Mouse (Mus musculus) neural tube, embryonic 10.5 days (tissue): ENCODE data around the gene Tmem52.

ENCODE experiments used
- DNase-seq: peaks from one replicate; pipeline ENCODE4 v3.0.0-alpha.2; 2017; ENCODE audit warnings: low spot score; ENCODE audit errors: extremely low spot score

Tmem52 gene

DNA sequence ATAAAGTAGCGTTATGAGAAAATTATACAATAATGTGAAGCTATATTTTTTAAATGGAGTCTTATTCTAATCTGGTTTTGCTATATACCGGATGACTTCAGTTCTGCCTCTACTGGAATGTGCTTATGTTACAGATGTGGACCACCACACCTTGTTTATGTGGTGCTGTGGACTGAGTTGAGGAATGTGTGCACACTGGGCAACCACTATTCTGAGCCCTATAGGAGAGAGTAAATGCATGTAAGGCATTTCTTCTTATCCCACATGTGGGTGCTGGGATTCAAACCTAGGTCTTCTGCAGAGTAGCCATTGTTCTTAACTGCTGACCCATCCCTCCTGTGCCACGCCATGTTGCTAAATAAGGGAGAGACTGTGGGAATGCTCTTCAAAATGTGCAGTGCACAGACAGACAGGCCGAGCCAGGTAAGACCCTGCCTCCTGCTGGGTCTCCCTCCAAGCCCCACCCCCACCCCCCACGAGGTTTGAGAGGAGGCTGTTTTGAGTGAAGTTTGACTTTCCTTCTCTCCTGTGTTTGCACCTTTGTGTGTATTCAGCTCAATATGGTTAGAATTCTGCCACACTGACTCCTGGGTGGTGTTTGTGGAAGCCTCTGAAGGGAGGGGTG is 36.9 kb downstream of the Tmem52 start:
- no peak for DNase-seq

DNA sequence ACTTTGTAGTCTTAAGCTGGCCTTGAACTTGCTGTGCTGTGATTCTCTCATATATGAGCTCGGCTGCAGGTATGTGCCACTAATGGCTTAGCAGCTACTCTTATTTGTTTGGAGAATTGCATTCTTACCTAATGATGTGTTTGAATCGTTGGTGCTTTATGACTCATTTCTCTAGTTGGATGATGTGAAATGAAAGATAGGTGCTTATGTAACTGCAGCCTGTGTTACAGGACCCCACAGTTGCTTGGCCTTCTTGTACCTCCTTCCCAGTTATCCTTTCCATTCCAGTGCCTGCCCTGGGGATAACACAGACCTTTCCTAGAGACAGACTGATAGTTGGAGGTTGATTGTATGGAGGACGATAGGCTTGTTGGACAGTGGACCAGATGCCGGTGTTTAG is 39.7 kb downstream of the Tmem52 start:
- no peak for DNase-seq

DNA sequence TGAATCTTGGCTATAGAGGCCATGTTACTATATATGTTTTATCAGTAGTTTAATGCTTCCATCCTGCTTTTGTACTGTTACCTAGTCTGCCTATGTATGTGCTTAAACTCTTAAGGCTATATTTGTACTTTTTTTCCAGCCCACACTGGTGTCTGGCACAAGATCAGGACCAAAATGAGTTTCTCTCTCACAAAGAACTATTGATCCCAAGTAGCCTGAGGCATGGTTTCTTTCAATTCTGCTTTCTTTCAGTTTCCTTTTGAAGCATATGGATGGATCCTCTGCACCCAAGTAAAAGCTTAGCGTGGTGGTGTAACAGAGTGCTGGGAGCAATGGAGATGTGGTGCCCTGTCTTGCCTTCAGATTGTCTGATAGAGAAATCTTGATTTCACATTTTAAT is 42.1 kb downstream of the Tmem52 start:
- no peak for DNase-seq

DNA sequence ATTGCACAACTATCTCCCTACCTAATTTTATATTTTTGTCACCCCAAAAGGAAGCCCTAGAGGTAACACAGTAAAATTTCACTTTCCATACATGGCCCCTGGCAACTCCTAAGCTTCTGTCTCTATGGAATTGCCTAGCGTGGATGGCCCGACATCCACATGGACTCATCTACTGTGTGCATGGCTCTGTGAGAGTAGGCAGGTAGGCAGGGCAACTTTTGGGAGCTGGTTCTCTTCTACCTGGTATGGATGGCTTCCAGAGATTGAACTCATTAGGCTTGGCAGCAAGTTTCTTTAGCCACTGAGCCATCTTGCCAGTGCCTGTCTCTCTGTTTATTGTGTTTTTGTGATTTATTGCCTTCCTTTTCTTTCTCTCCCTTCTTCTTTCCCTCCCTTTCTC is 45.9 kb downstream of the Tmem52 start:
- DNase-seq: no peak

GRCm38 (mm10) chr4:155517948-155518517 is 49.1 kb downstream of the Tmem52 start:
- DNase-seq: no peak
